Mouse (Mus musculus): ENCODE data around the gene Tlr5.

The Tlr5 gene

GRCm38 (mm10) chr1:182955047-182955620, 546 bp downstream of the Tlr5 start:
- no peak for DNase-seq

- no peak for DNase-seq
Observed at GRCm38 (mm10) chr1:182956186-182956960, 1.8 kb downstream of the Tlr5 start.

GRCm38 (mm10) chr1:182957001-182957757, 2.6 kb downstream of the Tlr5 start:
- DNase-seq, result no peak

- no peak for DNase-seq
Observed at GRCm38 (mm10) chr1:182957826-182958544, 3.4 kb downstream of the Tlr5 start.

- DNase-seq, result no peak
Observed at GRCm38 (mm10) chr1:182958824-182959223, 4.2 kb downstream of the Tlr5 start.

GRCm38 (mm10) chr1:182959251-182959691, 4.7 kb downstream of the Tlr5 start:
- peak; percentile 37 for DNase-seq

GRCm38 (mm10) chr1:182959811-182960455, 5.3 kb downstream of the Tlr5 start:
- peak; percentile 82 for DNase-seq

GRCm38 (mm10) chr1:182961076-182961475, 6.5 kb downstream of the Tlr5 start:
- DNase-seq, result no peak

GRCm38 (mm10) chr1:182963329-182963728, 8.7 kb downstream of the Tlr5 start:
- no peak for DNase-seq

- no peak for DNase-seq
Observed at GRCm38 (mm10) chr1:182964855-182965466, 10.4 kb downstream of the Tlr5 start.

- DNase-seq, result no peak
Observed at GRCm38 (mm10) chr1:182968732-182969131, 14.1 kb downstream of the Tlr5 start.

- no peak for DNase-seq
Observed at GRCm38 (mm10) chr1:182972240-182972639, 17.7 kb downstream of the Tlr5 start.

- DNase-seq, result no peak
Observed at GRCm38 (mm10) chr1:182974826-182975225, 20.2 kb downstream of the Tlr5 start.

GRCm38 (mm10) chr1:182980702-182981101, 26.1 kb downstream of the Tlr5 start:
- no peak for DNase-seq

GRCm38 (mm10) chr1:182982995-182983394, 28.4 kb downstream of the Tlr5 start:
- DNase-seq, result peak; percentile 86

- no peak for DNase-seq
Observed at GRCm38 (mm10) chr1:182983496-182984127, 29.0 kb downstream of the Tlr5 start.

GRCm38 (mm10) chr1:182986243-182986642, 31.7 kb downstream of the Tlr5 start:
- DNase-seq, result no peak

GRCm38 (mm10) chr1:182986750-182987149, 32.2 kb downstream of the Tlr5 start:
- DNase-seq, result no peak

GRCm38 (mm10) chr1:182987801-182988200, 33.2 kb downstream of the Tlr5 start:
- DNase-seq, result no peak

GRCm38 (mm10) chr1:182988646-182989045, 34.1 kb downstream of the Tlr5 start:
- no peak for DNase-seq

GRCm38 (mm10) chr1:182990092-182990762, 35.6 kb downstream of the Tlr5 start:
- DNase-seq, result no peak

Data from liver (tissue).